Mouse (Mus musculus) neutrophil, adult 65 days (primary cell): Measurements from ENCODE around the gene Acvr2a. TPM values are rescaled to one million over a fixed set of nuclear protein-coding genes. Genes with fewer than 3 reads are reported as not detected.

Experiments
- total RNA-seq: library from RNA; stranded (reverse); gene quantifications from 2 replicates; pipeline ENCODE4 v1.2.4, GENCODE M21; 2023

Acvr2a gene
- 0.98 and 1.5 TPM in 2 replicates for total RNA-seq

DNA sequence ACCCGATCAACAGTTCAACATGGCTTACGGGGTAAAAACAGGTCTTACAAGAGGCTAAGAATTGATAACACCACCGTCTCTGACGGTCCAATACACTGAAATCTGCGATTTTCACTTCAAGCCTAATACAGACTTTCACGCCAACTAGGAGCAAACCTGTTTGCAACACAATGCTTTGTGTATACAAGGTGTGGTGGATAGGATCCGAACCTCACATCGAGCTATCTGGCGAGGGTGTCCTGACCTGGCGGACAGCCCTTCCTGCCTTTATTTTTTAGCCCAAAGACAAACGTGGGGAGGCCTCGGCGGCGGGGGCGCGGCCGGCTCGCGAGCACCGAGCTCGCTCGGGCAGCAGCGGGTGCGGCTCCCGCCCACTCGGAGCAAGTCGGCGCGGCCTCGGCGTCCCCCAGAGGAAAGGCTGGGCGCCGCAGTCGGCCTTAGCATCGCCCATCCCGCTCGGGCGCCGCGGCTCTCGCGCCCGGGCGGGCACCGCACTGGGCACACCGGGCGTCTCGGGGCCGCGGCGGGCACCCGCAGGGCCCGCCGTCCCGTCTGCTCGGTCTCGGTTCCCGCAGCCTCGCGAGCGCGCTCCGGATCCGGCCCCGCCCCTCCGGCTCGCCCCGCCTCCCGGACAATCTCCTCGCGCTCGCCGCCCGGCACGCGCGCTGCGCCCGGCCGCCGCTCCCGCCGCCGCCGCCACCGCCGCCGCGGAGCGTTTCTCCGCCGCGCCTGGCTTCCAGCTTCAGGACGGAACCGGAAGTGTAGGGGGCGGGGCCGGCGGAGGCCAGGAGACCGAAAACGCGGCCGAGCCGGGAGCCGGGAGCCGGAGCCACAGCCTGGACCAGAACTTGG lies at the start of gene Acvr2a:
Acvr2a (plus strand) TSS at position 739 of the 852 bp plus-strand sequence.

GRCm38 (mm10) chr2:48948841-48949584 lies 135.1 kb downstream of the Acvr2a start, which contains the start of gene Mbd5:
Gene Mbd5 (plus strand): TSS chr2:48949508.

GRCm38 (mm10) chr2:48950252-48950315 lies 136.2 kb downstream of the Acvr2a start, which contains the start of gene Orc4:
Gene Orc4 (minus strand): TSS chr2:48950277.

Other genes with a start within 250 kb of the Acvr2a start
- gene Mbd5, start 135.4 kb downstream of the Acvr2a start, total RNA-seq, result 47.7 and 70.4 TPM in 2 replicates
- 32.9 and 35.5 TPM in 2 replicates for gene Orc4, start 136.2 kb downstream of the Acvr2a start, total RNA-seq